In the genomic region with DNA sequence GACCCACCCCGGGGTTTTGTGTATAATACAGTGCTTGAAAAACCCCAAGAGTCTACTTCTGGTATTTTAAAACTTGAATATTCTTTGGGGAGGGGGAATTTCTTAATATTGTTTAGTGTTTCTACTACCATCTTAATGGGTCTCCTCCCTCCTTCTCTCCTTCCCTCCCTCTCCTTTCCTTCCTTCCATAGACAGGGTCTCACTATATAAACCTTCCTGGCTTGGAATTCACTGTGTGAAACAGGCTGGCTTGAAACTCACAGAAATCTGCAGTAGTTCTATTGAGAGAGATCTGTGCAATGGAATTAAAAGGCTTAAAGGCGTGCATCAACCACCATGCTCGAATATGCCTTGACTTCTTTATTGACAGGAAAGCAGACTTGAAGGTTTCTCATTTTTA, we compare ENCODE assay signal across 10 mouse cellular contexts. TPM values are rescaled to one million over a fixed set of nuclear protein-coding genes. Genes with fewer than 3 reads are reported as not detected.
A peak's percentile ranks its signal among the peaks of the same experiment; 100 is the strongest.
DNase-seq lines count a peak whose midpoint lies in the region; ATAC-seq lines count a peak whose summit lies in the region.
"Had no signal": no experiment of that assay in that cellular context is flagged by ENCODE, and none has a peak within 500 bp of the region (broad histone marks: within the 10 kb centered on the region; RNA-seq: fewer than 3 reads in every experiment).

No protein-coding gene starts in this region.

- H3K4me2 ChIP-seq in lung, embryonic 15.5 days: peak overlapping the region; percentile 59
- peak overlapping the region; percentile 83 for H3K4me2 ChIP-seq in forebrain, embryonic 12.5 days
- peak overlapping the region; percentile 81 for H3K4me2 ChIP-seq in limb, embryonic 12.5 days
- peak overlapping the region; percentile 64 for H3K4me2 ChIP-seq in neural tube, embryonic 15.5 days

- 59% methylated on average over 3 of the region's 3 CpGs for WGBS in lung, embryonic 15.5 days
- WGBS in forebrain, embryonic 12.5 days: 82% methylated on average over 3 of the region's 3 CpGs
- 78% methylated on average over 3 of the region's 3 CpGs for WGBS in limb, embryonic 12.5 days
- WGBS in neural tube, embryonic 15.5 days: 80% methylated on average over 3 of the region's 3 CpGs

- H3K9ac ChIP-seq in lung, embryonic 15.5 days: peak overlapping the region; percentile 56; the same call in 1 of the 2 replicates
- peak overlapping the region; percentile 83 for H3K9ac ChIP-seq in forebrain, embryonic 12.5 days
- peak overlapping the region; percentile 83 for H3K9ac ChIP-seq in limb, embryonic 12.5 days (replicated peaks)
- H3K9ac ChIP-seq in neural tube, embryonic 15.5 days (replicated peaks): no peak overlapping the region

- ATAC-seq in lung, embryonic 15.5 days (ENCODE audit: borderline replicate concordance, extremely low read depth, low FRiP score, low TSS enrichment): no peak
- ATAC-seq in forebrain, embryonic 12.5 days (ENCODE audit: low FRiP score): no peak
- ATAC-seq in limb, embryonic 12.5 days (ENCODE audit: insufficient number of reproducible peaks, insufficient read depth, low FRiP score, low TSS enrichment, low read depth): no peak
- no peak for ATAC-seq in neural tube, embryonic 15.5 days (ENCODE audit: low FRiP score)

- peaks cover 19% of the 10 kb centered on the region for H3K4me1 ChIP-seq in lung, embryonic 15.5 days
- peaks cover 24% of the 10 kb centered on the region for H3K4me1 ChIP-seq in forebrain, embryonic 12.5 days
- peaks cover 21% of the 10 kb centered on the region for H3K4me1 ChIP-seq in limb, embryonic 12.5 days (replicated peaks)
- peaks cover 29% of the 10 kb centered on the region for H3K4me1 ChIP-seq in neural tube, embryonic 15.5 days

- DNase-seq in lung, postnatal 25 days (ENCODE audit: low spot score): no peak
- no peak for DNase-seq in cerebellum, postnatal 25 days
- no peak for DNase-seq in thymus, adult 18-20 months
- no peak for DNase-seq in thymus, postnatal 10 days (ENCODE audit: low spot score in 2 of 2)
- DNase-seq: left cerebral cortex, postnatal 4 days; right cerebral cortex, postnatal 4 days had no signal

- H3K4me3 ChIP-seq in lung, embryonic 15.5 days: peak overlapping the region; percentile 60
- H3K4me3 ChIP-seq in forebrain, embryonic 12.5 days (replicated peaks): peak overlapping the region; percentile 75
- H3K4me3 ChIP-seq in limb, embryonic 12.5 days (replicated peaks): peak overlapping the region; percentile 75
- H3K4me3 ChIP-seq in neural tube, embryonic 15.5 days (replicated peaks): peak overlapping the region; percentile 79

- no peak overlapping the region for H3K27ac ChIP-seq in lung, embryonic 15.5 days
- H3K27ac ChIP-seq in forebrain, embryonic 12.5 days: no peak overlapping the region
- no peak overlapping the region for H3K27ac ChIP-seq in limb, embryonic 12.5 days
- H3K27ac ChIP-seq in neural tube, embryonic 15.5 days (replicated peaks): no peak overlapping the region

- no peaks in the 10 kb centered on the region for H3K9me3 ChIP-seq in lung, embryonic 15.5 days
- H3K9me3 ChIP-seq in forebrain, embryonic 12.5 days: no peaks in the 10 kb centered on the region
- no peaks in the 10 kb centered on the region for H3K9me3 ChIP-seq in limb, embryonic 12.5 days
- no peaks in the 10 kb centered on the region for H3K9me3 ChIP-seq in neural tube, embryonic 15.5 days (replicated peaks)

- H3K27me3 ChIP-seq in lung, embryonic 15.5 days: no peaks in the 10 kb centered on the region
- H3K27me3 ChIP-seq in forebrain, embryonic 12.5 days: no peaks in the 10 kb centered on the region
- no peaks in the 10 kb centered on the region for H3K27me3 ChIP-seq in limb, embryonic 12.5 days
- no peaks in the 10 kb centered on the region for H3K27me3 ChIP-seq in neural tube, embryonic 15.5 days (replicated peaks)

- H3K36me3 ChIP-seq in lung, embryonic 15.5 days: peaks cover 25% of the 10 kb centered on the region
- H3K36me3 ChIP-seq in forebrain, embryonic 12.5 days (replicated peaks): peaks cover 20% of the 10 kb centered on the region
- H3K36me3 ChIP-seq in limb, embryonic 12.5 days: peaks cover 27% of the 10 kb centered on the region
- peaks cover 20% of the 10 kb centered on the region for H3K36me3 ChIP-seq in neural tube, embryonic 15.5 days

RNA-seq across cellular contexts. Expression of a gene that starts 1.5 kb away (rescaled TPM):
- polyA plus RNA-seq in lung, embryonic 15.5 days (2015; fragmentation: Nextera tagmentation; extraction: Ambion mirVana): 1,537 and 1,564 TPM in 2 replicates
- polyA plus RNA-seq in forebrain, embryonic 12.5 days (2016; fragmentation: Nextera tagmentation; extraction: Ambion mirVana): 1,906 and 2,082 TPM in 2 replicates
- 1,952 and 2,010 TPM in 2 replicates for polyA plus RNA-seq in limb, embryonic 12.5 days (2016; fragmentation: Nextera tagmentation; extraction: Ambion mirVana)
- 674 and 837 TPM in 2 replicates for polyA plus RNA-seq in neural tube, embryonic 15.5 days (2015; fragmentation: Nextera tagmentation; extraction: Ambion mirVana)

RNA-seq across cellular contexts. Expression of a gene that starts 1.7 kb away (rescaled TPM):
- 37.0 and 39.0 TPM in 2 replicates for polyA plus RNA-seq in lung, embryonic 15.5 days (2015; fragmentation: Nextera tagmentation; extraction: Ambion mirVana)
- polyA plus RNA-seq in forebrain, embryonic 12.5 days (2016; fragmentation: Nextera tagmentation; extraction: Ambion mirVana): 71.6 and 73.8 TPM in 2 replicates
- polyA plus RNA-seq in limb, embryonic 12.5 days (2016; fragmentation: Nextera tagmentation; extraction: Ambion mirVana): 72.7 and 75.0 TPM in 2 replicates
- 56.1 and 57.1 TPM in 2 replicates for polyA plus RNA-seq in neural tube, embryonic 15.5 days (2015; fragmentation: Nextera tagmentation; extraction: Ambion mirVana)
